Mouse (Mus musculus) neural tube, embryonic 14.5 days (tissue): ENCODE measurements around the gene 1700029J07Rik. TPM values are rescaled to one million over a fixed set of nuclear protein-coding genes. Genes with fewer than 3 reads are reported as not detected.

Source experiments
- ATAC-seq: fragments of 200-750 bp; cut with Nextera tagmentation; 2 replicates; pipeline ENCODE4 v1.8.0; 2017; ENCODE audit warnings: low read depth, mild to moderate bottlenecking, moderate TSS enrichment, moderate library complexity
- H3K27ac ChIP-seq: fragments of 300-500 bp; sonication (generic); 2 replicates; pipeline ENCODE4 v1.5.1; 2014; ENCODE audit warnings: low read depth, mild to moderate bottlenecking, control low read depth, low read length, moderate library complexity, mixed read lengths
- H3K27me3 ChIP-seq: fragments of 300-500 bp; sonication (generic); 2 replicates; pipeline ENCODE4 v1.6.1; 2014; ENCODE audit warnings: low read length; ENCODE audit not compliant: control insufficient read depth, insufficient read depth
- H3K36me3 ChIP-seq: fragments of 300-500 bp; sonication (generic); 2 replicates; pipeline ENCODE4 v1.6.1; 2014; ENCODE audit warnings: low read length, mixed read lengths; ENCODE audit not compliant: control insufficient read depth, insufficient read depth
- H3K4me1 ChIP-seq: fragments of 300-500 bp; sonication (generic); 2 replicates; pipeline ENCODE4 v1.6.1; 2014; ENCODE audit warnings: low read length; ENCODE audit not compliant: control insufficient read depth, insufficient read depth
- H3K4me2 ChIP-seq: fragments of 300-500 bp; sonication (generic); 2 replicates; pipeline ENCODE4 v1.6.1; 2014; ENCODE audit warnings: mild to moderate bottlenecking, low read depth, low read length, control low read depth
- H3K4me3 ChIP-seq: fragments of 300-500 bp; sonication (generic); 2 replicates; pipeline ENCODE4 v1.5.1; 2014; ENCODE audit warnings: low read depth, low read length, control low read depth, mixed read lengths
- H3K9ac ChIP-seq: fragments of 300-500 bp; sonication (generic); replicated peaks from 2 replicates; pipeline ENCODE4 v1.6.1; 2014; ENCODE audit warnings: low read depth, mild to moderate bottlenecking, control low read depth, low read length, mixed read lengths
- H3K9me3 ChIP-seq: fragments of 300-500 bp; sonication (generic); 2 replicates; pipeline ENCODE4 v1.6.1; 2016; ENCODE audit warnings: low read length; ENCODE audit not compliant: control insufficient read depth
- WGBS: fragments of 180-500 bp; shearing (Covaris S2); extraction: QIAGEN DNeasy Blood & Tissue Kit; methylation state at CpG from one replicate; pipeline ENCODE4 v1.1.7; 2014; 5-methylcytosine and 5-hydroxymethylcytosine counted together
- polyA plus RNA-seq: library from polyadenylated mRNA; unstranded; fragments of >200 nt; fragmentation: Nextera tagmentation; extraction: Ambion mirVana; gene quantifications from 2 replicates; pipeline ENCODE4 v1.2.1, GENCODE M21; 2014

The 1700029J07Rik gene
- polyA plus RNA-seq, 1 experiment from 2014 or later: 7.0 TPM

- peak overlapping the region; percentile 65 for H3K4me3 ChIP-seq
- 76% methylated on average over 11 of the region's 11 CpGs for WGBS
- ATAC-seq: peak; percentile 4; the same call in 1 of the 2 replicates
These were observed 901 bp upstream of the 1700029J07Rik start for GRCm38 (mm10) chr8:45975837-45976468.

GRCm38 (mm10) chr8:45973988-45974505 lies 1.0 kb downstream of the 1700029J07Rik start:
- no peak overlapping the region for H3K27ac ChIP-seq
- H3K9me3 ChIP-seq: no peaks in the 10 kb centered on the region
- peaks cover 11% of the 10 kb centered on the region for H3K4me1 ChIP-seq
- H3K4me2 ChIP-seq: peak overlapping the region; percentile 50; the same call in 1 of the 2 replicates
- no peaks in the 10 kb centered on the region for H3K27me3 ChIP-seq
- ATAC-seq: no peak
- no peak overlapping the region for H3K4me3 ChIP-seq
- no peaks in the 10 kb centered on the region for H3K36me3 ChIP-seq
- 62% methylated on average over 8 of the region's 8 CpGs for WGBS
- H3K9ac ChIP-seq: no peak overlapping the region

More at GRCm38 (mm10) chr8:45975837-45976468, 901 bp upstream of the 1700029J07Rik start:
- no peaks in the 10 kb centered on the region for H3K27me3 ChIP-seq
- H3K27ac ChIP-seq: no peak overlapping the region; the same call in 1 of the 2 replicates
- peaks cover 11% of the 10 kb centered on the region for H3K4me1 ChIP-seq
- no peaks in the 10 kb centered on the region for H3K9me3 ChIP-seq
- H3K4me2 ChIP-seq: peak overlapping the region; percentile 87
- H3K9ac ChIP-seq: peak overlapping the region; percentile 35; the same call in 1 of the 2 replicates
- H3K36me3 ChIP-seq: 0 out of 2 replicates have a peak, but pooled peaks cover under 1% of the 10 kb centered on the region

GRCm38 (mm10) chr8:45970894-45971293 lies 4.2 kb downstream of the 1700029J07Rik start:
- peaks cover 6% of the 10 kb centered on the region for H3K4me1 ChIP-seq
- no peak overlapping the region for H3K9ac ChIP-seq
- ATAC-seq: no peak
- WGBS: 92% methylated on average over 12 of the region's 12 CpGs
- no peak overlapping the region for H3K27ac ChIP-seq
- H3K27me3 ChIP-seq: no peaks in the 10 kb centered on the region
- no peak overlapping the region for H3K4me2 ChIP-seq
- no peaks in the 10 kb centered on the region for H3K36me3 ChIP-seq
- no peak overlapping the region for H3K4me3 ChIP-seq
- H3K9me3 ChIP-seq: no peaks in the 10 kb centered on the region

- Histone ChIP-seq H3K4me2 (no peak overlapping the region), H3K4me3 (no peak overlapping the region), H3K9ac (no peak overlapping the region), H3K4me1 (no peaks in the 10 kb centered on the region), H3K36me3 (no peaks in the 10 kb centered on the region), H3K27me3 (no peaks in the 10 kb centered on the region), H3K27ac (no peak overlapping the region), H3K9me3 (no peaks in the 10 kb centered on the region)
- ATAC-seq: no peak
- WGBS: 43% methylated on average over 2 of the region's 2 CpGs
These were observed 24.4 kb downstream of the 1700029J07Rik start for GRCm38 (mm10) chr8:45950622-45951021.

- Histone ChIP-seq H3K4me2 (no peak overlapping the region), H3K27me3 (no peaks in the 10 kb centered on the region), H3K9me3 (no peaks in the 10 kb centered on the region), H3K4me1 (no peaks in the 10 kb centered on the region), H3K36me3 (no peaks in the 10 kb centered on the region), H3K9ac (no peak overlapping the region), H3K27ac (no peak overlapping the region), H3K4me3 (no peak overlapping the region)
- ATAC-seq: no peak
- WGBS: 94% methylated on average over 4 of the region's 4 CpGs
These were observed 28.8 kb downstream of the 1700029J07Rik start for GRCm38 (mm10) chr8:45946283-45946682.

- no peak for ATAC-seq
- no peak overlapping the region for H3K4me3 ChIP-seq
- no peak overlapping the region for H3K4me2 ChIP-seq
- H3K27me3 ChIP-seq: no peaks in the 10 kb centered on the region
- no peak overlapping the region for H3K27ac ChIP-seq
- H3K4me1 ChIP-seq: no peaks in the 10 kb centered on the region
- 88% methylated on average over 9 of the region's 9 CpGs for WGBS
- no peaks in the 10 kb centered on the region for H3K9me3 ChIP-seq
- no peak overlapping the region for H3K9ac ChIP-seq
- no peaks in the 10 kb centered on the region for H3K36me3 ChIP-seq
These were observed 38.1 kb downstream of the 1700029J07Rik start for GRCm38 (mm10) chr8:45936986-45937385.

GRCm38 (mm10) chr8:45934582-45935014 lies 40.5 kb downstream of the 1700029J07Rik start, which contains the start of gene Ccdc110:
Gene Ccdc110 (plus strand): TSS chr8:45934619.
- Histone ChIP-seq H3K4me3 (peak within 1 kb of the TSS; percentile 28), H3K36me3 (no peaks in the 10 kb centered on the region), H3K9ac (no peak within 1 kb of the TSS), H3K27ac (no peak within 1 kb of the TSS), H3K27me3 (no peaks in the 10 kb centered on the region), H3K9me3 (no peaks in the 10 kb centered on the region), H3K4me2 (peak within 1 kb of the TSS; percentile 35), H3K4me1 (no peaks in the 10 kb centered on the region)
- WGBS: 2% methylated on average over 23 of the region's 23 CpGs
- ATAC-seq: peak; percentile 92

- Histone ChIP-seq H3K4me2 (no peak overlapping the region), H3K4me3 (no peak overlapping the region), H3K9me3 (no peaks in the 10 kb centered on the region), H3K9ac (no peak overlapping the region), H3K36me3 (no peaks in the 10 kb centered on the region), H3K27ac (no peak overlapping the region), H3K4me1 (no peaks in the 10 kb centered on the region), H3K27me3 (no peaks in the 10 kb centered on the region)
- no peak for ATAC-seq
- 97% methylated on average over 7 of the region's 7 CpGs for WGBS
These were observed 52.9 kb downstream of the 1700029J07Rik start for GRCm38 (mm10) chr8:45922116-45922515.

GRCm38 (mm10) chr8:45920392-45920791 lies 54.7 kb downstream of the 1700029J07Rik start:
- no peak overlapping the region for H3K27ac ChIP-seq
- no peak for ATAC-seq
- no peak overlapping the region for H3K9ac ChIP-seq
- no peaks in the 10 kb centered on the region for H3K27me3 ChIP-seq
- no peaks in the 10 kb centered on the region for H3K4me1 ChIP-seq
- no peak overlapping the region for H3K4me2 ChIP-seq
- no peaks in the 10 kb centered on the region for H3K9me3 ChIP-seq
- H3K4me3 ChIP-seq: no peak overlapping the region
- WGBS: 95% methylated on average over 7 of the region's 7 CpGs
- no peaks in the 10 kb centered on the region for H3K36me3 ChIP-seq
